Comparison of ENCODE assay signal across 21 mouse cellular contexts in the genomic region with DNA sequence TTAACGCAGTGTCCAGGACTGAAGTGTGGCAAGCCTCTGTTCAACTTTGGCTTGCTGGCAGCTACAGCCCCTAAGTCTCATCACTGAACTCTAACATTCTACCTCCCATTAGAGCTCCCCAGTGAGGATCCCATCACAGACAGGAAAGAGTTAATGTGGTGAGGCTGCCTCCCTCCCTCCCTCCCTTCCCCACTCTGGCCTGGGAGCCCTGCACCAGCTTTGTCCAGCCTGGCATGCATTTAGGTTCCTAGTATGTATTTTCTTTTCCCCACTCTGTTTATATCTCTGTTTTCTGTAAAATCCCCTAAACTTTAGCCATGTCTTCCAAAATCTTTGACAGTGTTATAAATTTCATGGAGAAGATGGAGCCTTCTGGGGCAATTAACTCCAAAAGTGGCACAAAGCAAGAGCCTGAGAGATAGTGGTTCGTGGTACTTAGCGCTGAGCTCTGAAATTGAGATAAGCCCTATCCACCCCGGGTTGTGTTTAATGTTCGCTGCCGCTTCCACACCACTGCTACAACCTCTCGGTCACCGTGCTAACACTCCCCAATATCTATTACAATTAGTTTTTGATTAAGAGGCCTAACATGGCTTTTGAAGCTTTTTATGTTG.
DNase-seq lines count a peak whose midpoint lies in the region; ATAC-seq and TF ChIP-seq lines count a peak whose summit lies in the region.
"Had no signal": no experiment of that assay in that cellular context is flagged by ENCODE, and none has a peak within 500 bp of the region (broad histone marks: within the 10 kb centered on the region; RNA-seq: fewer than 3 reads in every experiment).

No protein-coding gene starts in this region.

- no peak for DNase-seq in heart, postnatal 14 days
- peak; percentile 9 for DNase-seq in left cerebral cortex, postnatal 4 days
- DNase-seq in left cerebral cortex, adult 11 months (ENCODE audit: low spot score), result no peak
- peak; percentile 54 for DNase-seq in embryo, embryonic 11 days
- DNase-seq in limb, embryonic 11.5 days (ENCODE audit: low spot score), result peak; percentile 39
- DNase-seq in T-cell, adult 2 months (ENCODE audit: low spot score), result no peak
- DNase-seq in left cerebral cortex, adult 2 months (ENCODE audit: extremely low spot score in 1 of 2, low spot score in 2 of 2), result no peak
- DNase-seq: adrenal gland, adult 2 months; cerebellum, adult 18-20 months; cerebellum, postnatal 25 days; gastrocnemius, postnatal 36 days; layer of hippocampus, adult 9-11 months; liver, embryonic 13.5 days; lung, adult 2 months; lung, postnatal 14 days; thymus, postnatal 14 days had no signal

- intact Hi-C loops in heart, postnatal 14 days (cut with DNase I), result no loop called here
- intact Hi-C loops in left cerebral cortex, postnatal 4 days (cut with DNase I), result no loop called here
- intact Hi-C loops in left cerebral cortex, adult 2 months (cut with DNase I), result no loop called here

- TF ChIP-seq CTCF in left cerebral cortex, adult 2 months (IDR thresholded peaks at IDR 0.05), result no peak

- H3K4me3 ChIP-seq in heart, embryonic 11.5 days (ENCODE audit: low read depth, low read length), result no peak overlapping the region
- no peak overlapping the region for H3K4me3 ChIP-seq in limb, embryonic 11.5 days (ENCODE audit: low read depth, low read length)
- H3K4me3 ChIP-seq in left cerebral cortex, adult 2 months, result no peak overlapping the region
- H3K4me3 ChIP-seq: embryonic facial prominence, embryonic 12.5 days; forebrain, embryonic 12.5 days; limb, embryonic 12.5 days; liver, embryonic 13.5 days had no signal

- H3K27me3 ChIP-seq in heart, embryonic 11.5 days (ENCODE audit: control insufficient read depth, insufficient read depth, low read length), result peaks cover 37% of the 10 kb centered on the region
- H3K27me3 ChIP-seq in limb, embryonic 11.5 days (ENCODE audit: control insufficient read depth, insufficient read depth, low read length), result no peaks in the 10 kb centered on the region
- H3K27me3 ChIP-seq: embryonic facial prominence, embryonic 12.5 days; forebrain, embryonic 12.5 days; liver, embryonic 13.5 days had no signal

- peaks cover 3% of the 10 kb centered on the region; the same call in 1 of the 2 replicates for H3K4me1 ChIP-seq in heart, embryonic 11.5 days (ENCODE audit: control insufficient read depth, insufficient read depth, low read length)
- no peaks in the 10 kb centered on the region for H3K4me1 ChIP-seq in limb, embryonic 11.5 days (ENCODE audit: control insufficient read depth, insufficient read depth, low read length)
- H3K4me1 ChIP-seq: liver, embryonic 13.5 days had no signal

- no peak overlapping the region for H3K4me2 ChIP-seq in heart, embryonic 11.5 days
- H3K4me2 ChIP-seq in limb, embryonic 11.5 days (ENCODE audit: low read depth, severe bottlenecking), result no peak overlapping the region
- H3K4me2 ChIP-seq: embryonic facial prominence, embryonic 12.5 days; forebrain, embryonic 12.5 days; limb, embryonic 12.5 days; liver, embryonic 13.5 days had no signal

- no peaks in the 10 kb centered on the region for H3K36me3 ChIP-seq in heart, embryonic 11.5 days (ENCODE audit: control insufficient read depth, insufficient read depth, low read length)
- H3K36me3 ChIP-seq in limb, embryonic 11.5 days (ENCODE audit: control insufficient read depth, insufficient read depth, low read length), result no peaks in the 10 kb centered on the region
- H3K36me3 ChIP-seq: embryonic facial prominence, embryonic 12.5 days; forebrain, embryonic 12.5 days; limb, embryonic 12.5 days; liver, embryonic 13.5 days had no signal

- 12% methylated on average over 8 of the region's 8 CpGs for WGBS in heart, embryonic 11.5 days (ENCODE audit: insufficient replicate concordance)
- 12% methylated on average over 8 of the region's 8 CpGs for WGBS in limb, embryonic 11.5 days

- no peaks in the 10 kb centered on the region for H3K9me3 ChIP-seq in heart, embryonic 11.5 days (replicated peaks; ENCODE audit: control insufficient read depth, low read length)
- H3K9me3 ChIP-seq in limb, embryonic 11.5 days (ENCODE audit: control insufficient read depth, low read length), result no peaks in the 10 kb centered on the region
- H3K9me3 ChIP-seq: embryonic facial prominence, embryonic 12.5 days; forebrain, embryonic 12.5 days; limb, embryonic 12.5 days; liver, embryonic 13.5 days had no signal

- no peak overlapping the region for H3K9ac ChIP-seq in heart, embryonic 11.5 days (ENCODE audit: low read depth, low read length)
- no peak overlapping the region for H3K9ac ChIP-seq in limb, embryonic 11.5 days (ENCODE audit: low read length)
- H3K9ac ChIP-seq: embryonic facial prominence, embryonic 12.5 days; forebrain, embryonic 12.5 days; limb, embryonic 12.5 days; liver, embryonic 13.5 days had no signal

- peak; percentile 61; the same call in 1 of the 2 replicates for ATAC-seq in heart, embryonic 11.5 days (replicated peaks; ENCODE audit: insufficient number of reproducible peaks, low FRiP score, low TSS enrichment)
- no peak for ATAC-seq in limb, embryonic 11.5 days (ENCODE audit: insufficient number of reproducible peaks, low FRiP score, low TSS enrichment, low read depth)
- ATAC-seq: intestine, postnatal 0 days had no signal

- H3K27ac ChIP-seq in heart, embryonic 11.5 days (ENCODE audit: low read depth, low read length), result no peak overlapping the region
- no peak overlapping the region for H3K27ac ChIP-seq in limb, embryonic 11.5 days (replicated peaks; ENCODE audit: low read depth, low read length)
- H3K27ac ChIP-seq in left cerebral cortex, adult 2 months, result no peak overlapping the region
- H3K27ac ChIP-seq: embryonic facial prominence, embryonic 12.5 days; forebrain, embryonic 12.5 days; limb, embryonic 12.5 days; liver, embryonic 13.5 days had no signal

Comparison
In these comparisons a context has a peak if more than half of its experiments do, and no peak if none do; other contexts are left out.
1. DNase-seq: peak in left cerebral cortex, postnatal 4 days (single experiment), embryo, embryonic 11 days (single experiment) and limb, embryonic 11.5 days (single experiment); none in heart, postnatal 14 days (0 of 2), left cerebral cortex, adult 11 months (single experiment), T-cell, adult 2 months (single experiment) and left cerebral cortex, adult 2 months (0 of 2).